Mouse (Mus musculus) kidney, adult 2 months (tissue): ENCODE data around the gene Vmn2r94.

Experiments
- CTCF ChIP-seq: fragments of 200-500 bp; conservative IDR thresholded peaks from 2 replicates; pipeline ENCODE4 v1.5.1; 2011; ENCODE audit warnings: low read depth, mild to moderate bottlenecking, control low read depth, low read length, moderate library complexity, mixed read lengths; ENCODE audit not compliant: insufficient read depth, insufficient read length
- POLR2A ChIP-seq: fragments of 200-500 bp; IDR thresholded peaks from one replicate; pipeline ENCODE4 v1.6.1; 2011; ENCODE audit warnings: low read depth, low read length, control low read depth

- no peak for TF ChIP-seq CTCF
- TF ChIP-seq POLR2A = no peak
These were observed 45.5 kb upstream of the Vmn2r94 start for GRCm38 (mm10) chr17:18323031-18323430.
